Mouse (Mus musculus): ENCODE results near the gene Pigs.

Gene Pigs

GRCm38 (mm10) chr11:78327634-78328511 is at the start of gene Pigs:
Gene Pigs, plus strand, starts transcription at chr11:78328415.
- DNase-seq: peak; percentile 99

- no peak for DNase-seq
Observed at GRCm38 (mm10) chr11:78278853-78279252, 49.4 kb upstream of the Pigs start.

GRCm38 (mm10) chr11:78279586-78279985 is 48.6 kb upstream of the Pigs start:
- no peak for DNase-seq

- DNase-seq: no peak
Observed at GRCm38 (mm10) chr11:78289146-78289763, 39.0 kb upstream of the Pigs start.

GRCm38 (mm10) chr11:78290654-78291053 is 37.6 kb upstream of the Pigs start, which contains the start of gene BC030499:
Gene BC030499, plus strand, starts transcription at chr11:78290841.
- DNase-seq: no peak

- DNase-seq: no peak
Observed at GRCm38 (mm10) chr11:78294585-78294984, 33.6 kb upstream of the Pigs start.

GRCm38 (mm10) chr11:78300917-78301316 is 27.3 kb upstream of the Pigs start:
- DNase-seq: no peak

- DNase-seq: peak; percentile 93
Observed at GRCm38 (mm10) chr11:78301357-78302084, 26.7 kb upstream of the Pigs start, which contains the start of gene Spag5. Gene Spag5, plus strand, starts transcription at chr11:78301529.

GRCm38 (mm10) chr11:78305272-78305671 is 22.9 kb upstream of the Pigs start:
- DNase-seq: no peak

- no peak for DNase-seq
Observed at GRCm38 (mm10) chr11:78310861-78311511, 17.2 kb upstream of the Pigs start.

GRCm38 (mm10) chr11:78313662-78314061 is 14.6 kb upstream of the Pigs start:
- DNase-seq: no peak

GRCm38 (mm10) chr11:78318411-78318810 is 9.8 kb upstream of the Pigs start:
- DNase-seq: no peak

GRCm38 (mm10) chr11:78322076-78322831 is 6.0 kb upstream of the Pigs start:
- DNase-seq: no peak

- peak; percentile 90 for DNase-seq
Observed at GRCm38 (mm10) chr11:78322860-78323259, 5.4 kb upstream of the Pigs start, which contains the start of gene Aldoc. Gene Aldoc, plus strand, starts transcription at chr11:78322968.

- no peak for DNase-seq
Observed at GRCm38 (mm10) chr11:78324000-78324785, 4.0 kb upstream of the Pigs start.

- DNase-seq: no peak
Observed at GRCm38 (mm10) chr11:78324965-78325364, 3.2 kb upstream of the Pigs start.

- DNase-seq: no peak
Observed at GRCm38 (mm10) chr11:78327215-78327614, 1.0 kb upstream of the Pigs start.

GRCm38 (mm10) chr11:78328512-78329056 is 369 bp downstream of the Pigs start:
- DNase-seq: no peak

GRCm38 (mm10) chr11:78332676-78333075 is 4.5 kb downstream of the Pigs start:
- DNase-seq: no peak

GRCm38 (mm10) chr11:78333992-78334391 is 5.8 kb downstream of the Pigs start:
- DNase-seq: no peak

GRCm38 (mm10) chr11:78337040-78337439 is 8.8 kb downstream of the Pigs start:
- DNase-seq: no peak
